Mouse (Mus musculus): ENCODE data around the gene Tob2.

Gene Tob2

DNA sequence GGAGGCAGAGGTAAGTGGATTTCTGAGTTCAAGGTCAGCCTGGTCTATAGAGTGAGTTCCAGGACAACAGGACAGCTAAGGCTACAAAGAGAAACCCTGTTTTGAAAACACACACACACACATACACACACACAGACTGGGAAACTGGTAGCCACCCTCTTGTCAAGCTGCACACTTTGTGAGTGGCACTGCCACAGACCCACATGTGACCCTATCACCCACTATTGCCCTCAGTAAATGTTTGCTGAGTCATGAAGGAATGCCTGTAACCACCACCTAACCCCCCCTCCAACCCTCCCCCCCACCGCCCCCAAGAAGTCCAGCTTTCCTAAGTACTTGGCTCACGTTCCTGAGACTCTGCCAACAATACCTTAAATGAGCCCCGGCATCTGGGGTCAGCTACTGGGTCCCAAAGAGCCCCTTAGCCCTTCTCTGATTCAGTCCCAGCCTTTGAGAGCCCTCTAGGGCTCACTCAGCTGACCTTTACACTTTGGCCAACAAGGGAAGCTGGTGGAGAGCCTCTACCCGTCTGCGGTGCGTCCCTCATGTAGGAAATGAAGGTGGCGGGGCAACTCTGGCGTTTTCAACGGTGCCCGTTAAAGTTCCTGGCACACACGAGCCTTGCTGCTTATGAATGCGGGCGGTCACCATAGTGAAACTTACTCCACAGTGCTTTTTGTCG lies 19.9 kb downstream of the Tob2 start:
- DNase-seq (ENCODE audit: low spot score in 2 of 2): no peak

GRCm38 (mm10) chr15:81836966-81837920 lies 21.4 kb downstream of the Tob2 start:
- DNase-seq (ENCODE audit: low spot score in 2 of 2): no peak

DNA sequence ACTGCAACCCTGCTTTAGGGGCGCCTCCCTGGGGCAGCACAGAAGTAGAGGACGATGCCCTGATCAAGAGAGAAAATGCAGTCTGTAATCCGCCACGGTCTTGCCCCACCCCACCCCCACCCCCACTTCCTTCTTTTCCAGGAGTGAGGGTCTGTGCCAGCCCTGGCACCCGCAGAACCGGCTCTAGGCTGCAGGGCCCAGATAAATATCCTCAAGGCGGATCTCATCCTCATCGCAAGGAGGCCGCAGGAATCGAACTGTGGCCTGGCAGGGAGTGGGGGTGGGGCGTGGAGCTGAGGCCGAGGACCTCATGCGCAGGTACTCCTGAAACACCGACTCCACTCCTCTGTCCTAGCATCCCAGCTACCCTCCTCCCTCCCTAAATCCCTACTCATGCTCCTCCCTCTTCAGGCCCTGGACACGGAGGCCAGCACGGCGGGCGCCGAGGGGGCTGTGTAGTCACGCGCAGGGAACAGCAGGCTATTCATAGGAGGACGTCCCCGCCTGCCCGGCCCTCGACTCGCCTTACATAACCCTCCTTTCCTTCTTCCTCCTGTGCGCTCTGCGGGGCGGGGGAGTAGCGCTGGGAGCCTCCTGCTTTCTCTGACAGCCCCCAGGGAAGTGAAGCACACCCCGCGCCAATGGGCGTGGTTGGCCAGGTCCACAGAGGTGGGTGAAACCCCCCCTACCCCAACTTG lies 22.3 kb downstream of the Tob2 start:
- peak; percentile 82 to 85 for DNase-seq (ENCODE audit: low spot score in 2 of 2)

GRCm38 (mm10) chr15:81835007-81835880 lies 23.4 kb downstream of the Tob2 start:
- DNase-seq (ENCODE audit: low spot score in 2 of 2): no peak

DNA sequence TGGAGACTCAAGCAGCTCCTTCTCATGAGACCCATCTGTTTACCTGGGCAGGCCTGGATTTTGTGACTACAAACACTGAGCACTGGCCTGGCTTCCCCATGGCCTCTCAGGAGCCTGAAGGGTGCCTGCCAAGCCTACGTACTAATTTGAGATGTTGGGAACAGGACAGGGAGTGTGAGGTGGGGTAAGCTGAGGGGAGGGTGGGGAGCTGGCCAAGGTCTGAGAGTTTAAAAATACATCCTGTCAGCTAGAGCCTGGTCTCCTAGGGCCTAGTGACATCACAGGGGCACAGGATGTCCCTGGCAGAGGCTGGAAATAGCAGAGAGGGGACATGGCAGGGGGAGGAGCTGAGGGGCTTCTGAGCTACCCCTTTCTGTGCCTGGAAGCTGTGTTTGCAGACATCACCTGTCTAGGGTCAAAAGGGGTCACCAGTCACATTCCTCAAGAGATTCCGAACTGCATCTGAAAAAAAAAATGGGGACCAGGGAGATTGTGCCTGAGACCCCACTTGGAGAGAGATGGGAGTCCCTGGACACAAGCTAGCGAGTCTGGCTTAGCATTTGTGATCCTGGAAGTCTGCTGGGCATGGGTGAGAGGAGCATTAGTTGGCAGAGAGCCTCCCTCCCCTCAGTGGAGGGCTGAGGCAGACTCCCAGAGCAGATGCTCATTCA lies 24.3 kb downstream of the Tob2 start:
- DNase-seq (ENCODE audit: low spot score in 2 of 2): no peak

DNA sequence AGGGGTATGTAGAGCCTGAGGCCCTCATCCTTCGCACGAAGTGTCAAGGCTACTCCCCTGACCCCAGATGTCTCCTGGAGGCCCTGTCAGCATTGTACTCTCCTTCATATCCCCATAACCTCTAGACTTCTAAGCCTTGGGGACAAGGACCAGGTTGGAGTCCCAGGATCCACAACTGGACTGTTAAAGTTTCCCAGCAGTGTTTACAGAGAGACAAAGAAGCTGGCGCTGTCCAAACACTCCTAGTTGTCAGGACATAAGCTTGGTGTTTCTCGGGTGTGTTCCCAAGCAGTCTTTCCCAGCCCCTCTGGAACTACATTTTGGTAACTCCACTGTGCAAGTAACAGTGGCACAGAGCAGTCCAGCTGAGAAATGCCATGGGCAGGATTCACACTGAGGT lies 25.1 kb downstream of the Tob2 start:
- no peak for DNase-seq (ENCODE audit: low spot score in 2 of 2)

- no peak for DNase-seq (ENCODE audit: low spot score in 2 of 2)
These were observed 26.4 kb downstream of the Tob2 start for GRCm38 (mm10) chr15:81832219-81832618.

GRCm38 (mm10) chr15:81831136-81831825 lies 27.3 kb downstream of the Tob2 start:
- peak; percentile 76 to 79 for DNase-seq (ENCODE audit: low spot score in 2 of 2)

DNA sequence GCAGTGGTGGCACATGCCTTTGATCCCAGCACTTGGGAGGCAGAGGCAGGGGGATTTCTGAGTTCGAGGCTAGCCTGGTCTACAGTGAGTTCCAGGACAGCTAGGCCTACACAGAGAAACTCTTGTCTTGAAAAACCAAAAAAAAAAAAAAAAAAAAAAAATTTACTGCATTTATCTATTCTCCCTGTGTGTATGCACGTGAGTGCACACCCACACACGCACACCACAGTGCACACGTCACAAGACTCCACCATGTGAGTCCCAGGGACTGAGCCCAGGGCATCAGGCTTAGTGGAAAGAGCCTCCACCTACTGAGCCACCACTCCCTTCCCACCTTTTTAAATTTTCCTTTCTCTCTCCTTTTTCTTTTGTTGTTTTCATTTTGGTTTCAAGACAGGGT lies 28.1 kb downstream of the Tob2 start:
- no peak for DNase-seq (ENCODE audit: low spot score in 2 of 2)

- DNase-seq (ENCODE audit: low spot score in 2 of 2): no peak
These were observed 29.4 kb downstream of the Tob2 start for GRCm38 (mm10) chr15:81829208-81829580.

GRCm38 (mm10) chr15:81828426-81829207 lies 30.0 kb downstream of the Tob2 start:
- DNase-seq (ENCODE audit: low spot score in 2 of 2): no peak

GRCm38 (mm10) chr15:81824832-81825231 lies 33.8 kb downstream of the Tob2 start:
- DNase-seq (ENCODE audit: low spot score in 2 of 2): no peak

GRCm38 (mm10) chr15:81822631-81823030 lies 36.0 kb downstream of the Tob2 start:
- no peak for DNase-seq (ENCODE audit: low spot score in 2 of 2)

DNA sequence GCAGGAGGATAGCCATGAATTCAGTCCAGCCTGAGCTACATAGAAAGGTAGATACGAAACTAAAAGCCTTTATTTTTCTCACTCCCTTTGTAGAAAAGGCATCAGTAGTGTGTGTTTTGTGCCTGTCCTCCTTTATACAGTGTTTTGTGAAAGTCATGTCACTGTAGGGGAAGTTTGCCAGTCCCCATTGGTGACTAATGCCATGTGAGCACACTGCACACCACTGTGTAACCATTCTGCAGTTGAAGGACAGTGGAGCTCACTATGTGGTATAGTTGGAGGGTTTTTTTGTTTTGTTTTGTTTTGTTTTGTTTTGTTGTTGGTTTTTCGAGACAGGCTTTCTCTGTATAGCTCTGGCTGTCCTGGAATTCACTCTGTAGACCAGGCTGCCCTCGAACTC lies 40.2 kb downstream of the Tob2 start:
- DNase-seq (ENCODE audit: low spot score in 2 of 2): no peak

DNA sequence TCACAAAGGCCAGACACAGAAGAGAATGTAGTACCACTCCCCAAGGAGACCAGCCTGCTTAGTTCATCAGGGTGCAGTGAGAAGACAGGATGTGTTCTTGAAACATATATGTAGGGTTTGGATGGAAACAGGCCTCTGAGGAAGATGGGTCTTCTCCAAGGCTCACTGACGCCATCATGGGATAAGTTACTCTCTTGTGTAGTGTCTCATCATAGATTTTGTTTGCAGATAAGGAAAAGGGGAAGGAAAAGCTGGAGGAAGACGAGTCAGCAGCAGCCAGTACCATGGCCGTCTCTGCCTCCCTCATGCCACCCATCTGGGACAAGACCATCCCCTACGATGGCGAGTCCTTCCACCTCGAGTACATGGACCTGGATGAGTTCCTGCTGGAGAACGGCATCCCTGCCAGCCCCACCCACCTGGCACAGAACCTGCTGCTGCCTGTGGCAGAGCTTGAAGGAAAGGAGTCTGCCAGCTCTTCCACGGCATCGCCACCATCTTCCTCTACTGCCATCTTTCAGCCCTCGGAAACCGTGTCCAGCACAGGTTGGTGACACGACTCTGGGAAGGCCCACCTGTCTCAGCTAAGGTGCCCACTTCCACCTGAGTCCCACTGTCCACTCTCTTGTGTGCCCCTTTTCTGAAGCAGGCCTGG lies 43.8 kb downstream of the Tob2 start:
- no peak for DNase-seq (ENCODE audit: low spot score in 2 of 2)

GRCm38 (mm10) chr15:81813986-81814705 lies 44.5 kb downstream of the Tob2 start:
- DNase-seq (ENCODE audit: low spot score in 2 of 2): no peak

DNA sequence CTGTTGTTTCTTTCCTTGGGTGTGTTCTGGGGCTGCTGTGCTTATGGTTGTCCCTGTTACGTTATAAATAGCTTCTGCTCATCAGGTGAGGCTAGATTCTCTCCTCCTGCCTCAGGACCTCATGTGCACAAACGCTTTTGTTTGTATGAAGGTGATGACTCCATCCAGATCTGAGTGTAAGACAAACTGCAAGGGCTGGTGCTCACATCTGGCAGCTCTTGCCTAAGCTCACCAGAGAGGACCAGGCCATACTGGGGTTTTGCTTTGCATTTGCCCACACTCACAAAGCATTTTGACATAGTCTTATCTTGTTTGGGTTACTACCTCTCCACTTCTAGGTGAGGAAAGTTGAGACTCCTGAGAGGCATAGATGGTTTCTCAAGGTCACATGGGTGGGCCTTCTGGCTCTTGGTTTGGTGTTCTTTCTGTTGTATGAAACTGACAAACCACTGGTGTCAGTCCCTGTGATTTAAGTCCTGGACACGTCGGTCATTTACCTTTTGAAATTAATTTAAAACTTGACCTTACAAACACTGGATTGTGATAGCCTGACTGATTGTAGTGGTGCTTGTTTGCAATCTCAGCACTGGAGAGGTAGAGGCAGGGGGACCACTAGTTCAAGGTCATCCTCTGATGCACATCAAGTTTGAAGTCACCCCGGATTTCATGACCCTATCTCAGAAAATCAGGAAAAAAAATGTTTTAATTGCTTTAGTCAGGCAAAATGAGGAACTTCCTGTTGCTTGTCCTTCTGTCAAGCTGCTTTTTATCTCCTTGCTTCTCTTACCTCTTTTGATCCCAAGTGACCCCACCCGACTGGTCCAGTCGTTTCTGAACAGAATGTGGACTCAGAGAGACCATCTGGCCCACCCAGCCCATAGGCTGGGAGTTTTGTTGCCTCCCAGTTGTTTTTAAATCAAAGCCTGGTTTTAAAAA lies 45.6 kb downstream of the Tob2 start:
- DNase-seq (ENCODE audit: low spot score in 2 of 2): no peak
